Mouse (Mus musculus): ENCODE results near the gene Tes.

DNA sequence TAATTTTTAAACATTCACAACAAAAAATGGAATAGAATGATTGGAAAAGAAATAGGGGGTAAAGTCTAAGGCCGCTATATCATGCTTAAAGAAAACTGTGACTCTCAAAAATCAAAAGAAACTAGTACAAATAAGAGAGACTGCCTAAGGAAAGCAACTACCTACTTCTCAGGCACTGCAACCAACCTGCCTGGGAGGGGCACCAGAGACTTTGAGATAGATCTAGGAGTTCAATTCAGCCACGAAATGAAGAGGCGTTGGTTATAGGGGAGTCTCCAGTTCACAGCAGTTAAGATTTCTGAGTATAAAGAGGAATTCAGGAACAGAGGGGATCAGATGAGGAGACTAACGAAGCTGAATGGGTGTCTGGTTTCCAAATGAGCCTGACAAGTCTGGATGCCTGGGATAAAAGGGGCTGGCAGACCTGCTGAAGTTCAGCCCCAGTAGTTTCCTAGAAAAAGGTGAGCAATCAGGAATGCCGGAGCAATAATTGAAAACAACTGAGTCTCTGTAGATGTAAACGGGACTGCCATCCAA, 45.7 kb downstream of the Tes start:
- TF ChIP-seq CTCF (IDR thresholded peaks at IDR 0.05; ENCODE audit: extremely low read depth, insufficient read depth, insufficient read length, insufficient replicate concordance) (no peak), POLR2A (IDR thresholded peaks at IDR 0.05; ENCODE audit: low read depth, low read length) (no peak)
